Mouse (Mus musculus) ES-Bruce4 (cell line): Measurements from ENCODE around the gene Ctu2.

Experiments used
- CTCF ChIP-seq: IDR thresholded peaks from one replicate; pipeline ENCODE4 v1.8.1; 2011; ENCODE audit warnings: low read depth, low read length
- EP300 ChIP-seq: IDR thresholded peaks from 2 replicates; pipeline ENCODE4 v1.6.1; 2011; ENCODE audit warnings: low read depth, low read length; ENCODE audit not compliant: insufficient read depth
- POLR2A ChIP-seq: IDR thresholded peaks from one replicate; pipeline ENCODE4 v1.8.1; 2011; ENCODE audit warnings: low read length; ENCODE audit not compliant: insufficient read depth

GRCm38 (mm10) chr8:122512392-122512791, 36.4 kb downstream of the Ctu2 start:
- no peak for TF ChIP-seq POLR2A
- TF ChIP-seq EP300, result no peak
- no peak for TF ChIP-seq CTCF
